Mouse (Mus musculus) T-helper 17 cell (primary cell): ENCODE measurements around the gene Slc25a18.
"Not testable (repeated sequence)": the region's sequence is repeated elsewhere in the genome, so short reads cannot be mapped to it uniquely, and the experiment has no call there.

Experiments
- in situ Hi-C, 2 experiments: fragments of 300-600 bp; cut with MboI, MseI; formaldehyde crosslinking; loops; 1 replicate in 1 of 2; 2 replicates in 1 of 2; pipeline ENCODE4 v1.15.1; 2025; ENCODE audit warnings: high pct_unique_total_duplicates in 2 of 2

Slc25a18 gene

DNA sequence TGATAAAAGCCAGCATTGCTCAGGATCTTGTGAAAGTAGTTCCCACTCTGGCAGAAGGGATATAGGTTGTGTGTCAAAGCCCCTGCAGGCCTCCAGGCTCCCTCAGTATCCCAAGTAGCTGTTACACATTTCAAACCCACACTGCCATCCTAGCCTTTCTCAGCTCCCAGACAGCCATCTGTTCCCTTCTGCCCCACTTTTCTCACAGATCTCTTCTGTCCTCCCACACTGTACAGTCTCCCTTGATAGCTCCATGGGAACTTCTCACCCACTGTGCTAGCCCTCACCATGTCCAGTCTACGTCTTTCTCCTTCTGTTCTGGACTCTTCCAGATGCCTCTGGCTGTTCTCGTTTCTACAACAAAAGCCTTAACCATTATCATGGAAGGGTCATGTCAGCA lies 22.7 kb downstream of the Slc25a18 start:
- in situ Hi-C loops = loop anchor here in 1 of 2 experiments (5.0 kb wide), 1 partner anchor 271 kb away; no protein-coding TSS in a partner anchor

GRCm38 (mm10) chr6:120798019-120798418 lies 24.6 kb downstream of the Slc25a18 start:
- in situ Hi-C loops = loop anchor here in 1 of 2 experiments (5.0 kb wide), 1 partner anchor 269 kb away; no protein-coding TSS in a partner anchor

GRCm38 (mm10) chr6:120798905-120799304 lies 25.5 kb downstream of the Slc25a18 start:
- in situ Hi-C loops = loop anchor here in 1 of 2 experiments (5.0 kb wide), 1 partner anchor 268 kb away; no protein-coding TSS in a partner anchor

DNA sequence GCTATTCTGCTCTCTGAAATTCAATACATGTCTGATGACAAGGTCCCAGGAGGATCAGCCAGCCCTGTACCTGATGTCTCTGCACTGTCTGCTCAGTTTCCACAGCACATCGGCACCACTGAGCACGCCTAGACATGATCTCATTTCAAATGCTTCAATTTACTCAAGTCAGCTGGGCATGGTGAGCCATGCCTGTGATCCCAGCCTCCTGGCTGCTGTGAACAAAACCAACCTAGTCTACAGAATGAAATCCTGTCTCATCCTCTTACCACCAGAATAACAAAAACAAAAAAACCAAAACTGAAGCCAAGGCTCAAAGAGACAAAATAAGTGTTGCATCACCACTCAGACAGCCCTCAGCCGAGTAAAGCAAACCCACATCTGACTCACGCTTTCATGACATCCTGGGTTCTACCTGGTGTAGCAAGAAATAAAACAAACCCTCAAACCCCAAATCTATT lies 26.2 kb downstream of the Slc25a18 start:
- in situ Hi-C loops = loop anchor here in 1 of 2 experiments (5.0 kb wide), 1 partner anchor 268 kb away; no protein-coding TSS in a partner anchor

- in situ Hi-C loops = no loop called here
Observed at GRCm38 (mm10) chr6:120806999-120807737, 33.8 kb downstream of the Slc25a18 start.

GRCm38 (mm10) chr6:120807738-120808081 lies 34.3 kb downstream of the Slc25a18 start:
- in situ Hi-C loops = no loop called here

DNA sequence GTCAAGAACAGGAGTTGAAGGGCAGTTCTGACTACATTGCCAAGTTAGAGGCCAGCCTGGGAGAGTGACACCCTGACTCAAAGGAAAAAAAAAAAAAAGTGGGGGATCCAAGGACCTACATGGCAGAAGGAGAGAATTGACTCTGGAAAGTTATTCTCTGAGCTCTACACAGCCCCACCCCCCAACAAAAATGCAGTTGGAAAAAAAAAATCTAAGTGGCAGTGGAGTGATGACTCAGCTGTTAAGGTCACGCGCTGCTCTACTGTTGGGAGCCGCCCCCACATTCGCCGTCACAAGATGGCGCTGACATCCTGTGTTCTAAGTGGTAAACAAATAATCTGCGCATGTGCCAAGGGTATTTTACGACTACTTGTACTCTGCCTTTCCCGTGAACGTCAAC lies 38.6 kb downstream of the Slc25a18 start:
- in situ Hi-C loops = not testable (repeated sequence)

DNA sequence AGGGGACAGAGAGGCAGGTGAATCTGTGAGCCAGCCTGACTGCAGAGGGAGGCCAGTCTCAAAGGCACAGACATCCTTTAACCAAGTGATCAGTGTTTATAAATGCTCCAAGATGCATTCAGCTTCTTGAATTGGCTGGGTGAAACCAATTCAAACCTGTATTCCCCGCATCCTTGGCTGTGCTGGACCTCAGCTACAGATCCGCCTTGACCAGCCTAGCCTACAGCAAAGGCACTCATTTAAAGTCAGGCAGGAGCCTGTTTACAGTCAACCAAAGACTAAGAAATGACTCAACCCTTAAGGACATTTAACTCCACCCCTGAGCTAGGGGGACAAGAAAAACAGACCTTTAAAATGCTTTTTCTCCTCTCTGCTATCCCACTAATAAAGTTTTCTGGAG lies 45.9 kb downstream of the Slc25a18 start:
- in situ Hi-C loops = no loop called here

- in situ Hi-C loops = no loop called here
Observed at GRCm38 (mm10) chr6:120820144-120820543, 46.8 kb downstream of the Slc25a18 start.

GRCm38 (mm10) chr6:120820941-120821340 lies 47.6 kb downstream of the Slc25a18 start:
- in situ Hi-C loops = no loop called here

DNA sequence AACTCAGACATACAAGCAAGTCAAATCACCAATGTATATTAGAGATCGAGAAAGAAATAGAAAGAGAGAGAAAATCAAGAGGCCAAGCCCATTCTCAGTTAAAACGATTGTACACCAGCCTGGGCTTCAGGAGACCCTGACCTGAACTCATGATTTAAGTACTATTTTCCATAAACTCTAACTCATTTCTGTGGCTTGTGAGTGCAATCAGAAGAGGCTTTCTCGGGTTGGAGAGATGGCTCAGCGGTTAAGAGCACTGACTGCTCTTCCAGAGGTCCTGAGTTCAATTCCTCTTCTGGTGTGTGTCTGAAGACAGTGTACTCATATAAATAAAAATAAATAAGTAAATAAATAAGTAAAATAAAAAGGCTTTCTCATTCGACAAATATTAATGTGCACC lies 48.3 kb downstream of the Slc25a18 start:
- in situ Hi-C loops = no loop called here

DNA sequence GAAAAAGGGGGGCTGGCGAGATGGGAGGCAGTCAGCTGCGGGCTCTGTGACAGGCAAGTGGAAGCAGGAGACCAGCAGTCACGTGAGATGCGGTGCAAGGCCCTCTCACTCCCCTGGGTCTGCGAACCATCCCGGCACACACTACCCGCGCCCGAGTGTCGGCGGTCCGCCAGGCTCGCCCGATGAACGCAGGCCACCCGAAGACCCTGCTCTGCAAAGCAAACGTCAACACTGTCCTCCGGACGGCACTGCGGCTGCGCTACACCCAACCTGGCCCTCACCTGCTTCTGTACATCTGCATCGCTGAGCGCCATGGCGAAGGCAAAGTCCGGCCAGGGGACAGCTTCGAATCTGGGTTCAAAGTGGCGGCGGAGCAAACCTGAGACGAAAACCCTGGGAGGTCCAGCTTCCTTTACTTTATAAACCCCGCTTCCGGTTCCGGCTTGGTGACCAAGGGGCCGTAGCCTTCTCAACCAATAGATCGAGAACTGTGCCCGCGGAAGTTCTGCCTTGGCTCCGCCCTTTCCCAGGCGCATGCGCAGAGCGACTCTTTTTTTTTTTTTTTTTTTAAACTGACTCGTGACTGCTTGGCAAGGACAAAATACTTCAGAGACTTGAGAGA lies 49.0 kb downstream of the Slc25a18 start, which contains the start of gene Atp6v1e1:
Gene Atp6v1e1, minus strand, starts transcription at position 487 of the 622 bp plus-strand sequence.
- in situ Hi-C loops = no loop called here

DNA sequence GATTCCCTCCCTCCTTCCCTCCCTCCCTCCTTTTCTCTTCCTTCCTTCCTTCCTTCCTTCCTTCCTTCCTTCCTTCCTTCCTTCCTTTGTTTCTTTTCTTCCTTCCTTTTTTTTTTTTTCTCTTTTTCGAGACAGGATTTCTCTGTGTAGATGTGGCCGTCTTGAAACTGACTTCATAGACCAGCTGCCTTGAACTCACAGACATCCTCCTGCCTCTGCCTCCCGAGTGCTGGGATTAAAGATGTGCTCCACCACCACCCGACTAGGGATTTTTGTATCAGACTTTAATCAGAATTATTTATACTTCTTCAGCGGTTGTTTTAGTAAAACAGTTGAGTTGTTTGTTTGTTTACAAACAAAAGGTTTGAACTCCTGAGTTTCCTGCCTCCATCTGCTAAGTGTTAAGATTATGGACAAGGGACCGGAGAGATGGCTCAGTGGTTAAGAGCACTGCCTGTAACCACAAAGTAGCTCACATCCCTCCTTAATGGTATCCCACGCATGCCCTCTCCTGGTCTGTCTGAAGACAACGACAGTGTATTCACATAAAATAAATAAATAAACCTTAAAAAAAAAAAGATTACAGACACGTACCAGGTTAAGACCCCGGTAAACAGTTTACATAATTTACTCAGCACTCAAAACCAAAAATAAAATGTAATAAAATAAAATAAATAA lies 49.7 kb downstream of the Slc25a18 start:
- in situ Hi-C loops = no loop called here

- in situ Hi-C loops = no loop called here
Observed at GRCm38 (mm10) chr6:120830056-120830455, 56.7 kb downstream of the Slc25a18 start.

- in situ Hi-C loops = no loop called here
Observed at GRCm38 (mm10) chr6:120830866-120831608, 57.7 kb downstream of the Slc25a18 start.

DNA sequence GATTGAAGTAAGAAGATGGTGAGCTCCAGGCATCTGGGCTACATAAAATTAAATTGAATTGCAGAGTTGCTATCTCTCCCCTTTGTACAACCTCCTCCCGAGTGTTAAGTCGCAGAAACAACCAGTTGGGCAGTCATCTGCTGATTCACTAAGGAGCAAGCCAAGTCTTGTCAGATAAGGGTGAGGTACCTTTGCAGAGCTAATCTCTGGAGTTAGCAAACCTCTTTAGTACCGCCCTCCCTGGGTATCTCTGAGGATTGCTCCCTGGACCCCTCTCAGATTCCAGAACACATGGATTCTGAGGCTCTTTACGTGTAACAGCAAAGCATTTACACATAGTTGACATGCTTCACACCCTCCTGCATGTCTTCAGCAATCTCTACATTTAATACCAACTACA lies 58.7 kb downstream of the Slc25a18 start:
- in situ Hi-C loops = no loop called here

- in situ Hi-C loops = no loop called here
Observed at GRCm38 (mm10) chr6:120834766-120835321, 61.5 kb downstream of the Slc25a18 start.

DNA sequence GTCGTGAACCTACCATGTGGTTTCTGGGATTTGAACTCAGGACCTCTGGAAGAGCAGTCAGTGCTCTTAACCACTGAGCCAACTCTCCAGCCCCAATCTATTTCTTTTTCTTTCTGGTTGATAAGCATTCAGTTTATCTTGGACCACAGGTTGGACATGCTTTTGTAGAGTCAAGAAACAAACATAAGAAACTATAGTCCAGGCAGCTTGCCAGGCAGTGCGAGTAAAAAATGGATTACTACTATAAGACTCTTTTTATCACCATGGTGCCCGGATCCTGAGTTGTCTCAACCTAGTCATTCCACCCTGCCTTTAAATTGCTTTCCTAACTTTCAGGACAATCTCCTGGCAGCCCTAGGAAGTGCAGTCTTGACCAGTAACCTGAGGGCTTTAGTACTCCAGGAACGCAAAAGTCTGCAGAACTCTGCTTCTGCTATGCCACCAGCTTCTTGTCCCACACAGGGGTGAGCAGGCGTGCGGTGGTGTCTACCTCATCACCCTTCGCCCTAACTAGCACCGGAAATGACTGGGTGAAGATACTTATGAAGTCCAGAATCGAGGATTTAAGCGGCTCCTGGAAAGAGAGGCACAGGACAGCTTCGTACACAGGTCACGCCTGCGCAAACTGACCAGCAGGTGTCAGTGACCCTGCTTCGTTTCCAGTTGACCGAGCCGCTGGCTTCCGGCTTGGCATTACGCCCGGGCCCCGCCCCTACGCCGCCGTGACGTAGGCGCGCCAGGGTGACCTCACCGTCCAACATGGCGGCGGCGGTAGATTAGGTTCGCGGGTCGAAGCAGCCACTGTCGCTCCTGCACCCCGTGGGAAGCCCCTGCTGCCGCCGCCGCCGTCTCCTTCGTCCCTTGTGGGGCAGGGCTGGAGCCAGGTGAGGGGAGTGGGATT lies 62.3 kb downstream of the Slc25a18 start, which contains the start of gene Bcl2l13:
Gene Bcl2l13, plus strand, starts transcription at position 739 of the 901 bp plus-strand sequence.
- in situ Hi-C loops = no loop called here

- in situ Hi-C loops = no loop called here
Observed at GRCm38 (mm10) chr6:120836389-120837151, 63.2 kb downstream of the Slc25a18 start.
